Comparison of ENCODE assay signal across 2 mouse cellular contexts in genomic region chr3:95029291-95029827, GRCm38 (mm10).
TF ChIP-seq lines count a peak whose summit lies in the region.

No protein-coding gene starts in this region.

TF ChIP-seq in CH12.LX, 34 proteins besides CTCF, POLR2A, EP300 and RAD21:
- TF ChIP-seq ZNF384 (IDR thresholded peaks at IDR 0.05; ENCODE audit: low read depth, low read length) = 0 out of 2 replicates have a peak, but pooled peaks have one; percentile 11

TF ChIP-seq in MEL, 35 proteins besides CTCF, POLR2A, EP300 and RAD21:
- peak; percentile 72 for TF ChIP-seq ZNF384 (IDR thresholded peaks at IDR 0.05; ENCODE audit: low read depth, low read length)
- TF ChIP-seq MYC (IDR thresholded peaks at IDR 0.05; ENCODE audit: low read depth, low read length) = 0 out of 2 replicates have a peak, but pooled peaks have one; percentile 50
